Mouse (Mus musculus) intestine, embryonic 14.5 days (tissue): Measurements from ENCODE around the gene Gm14418. TPM values are rescaled to one million over a fixed set of nuclear protein-coding genes. Genes with fewer than 3 reads are reported as not detected.
"Not testable (repeated sequence)": the region's sequence is repeated elsewhere in the genome, so short reads cannot be mapped to it uniquely, and the experiment has no call there.

Source experiments
- ATAC-seq: fragments of 200-750 bp; cut with Nextera tagmentation; replicated peaks from 2 replicates; pipeline ENCODE4 v1.8.0; 2017; ENCODE audit warnings: low read depth, moderate number of reproducible peaks, moderate TSS enrichment, moderate library complexity; ENCODE audit not compliant: low FRiP score, low TSS enrichment
- DNase-seq: peaks from one replicate; pipeline ENCODE4 v3.0.0-alpha.2; 2018; ENCODE audit warnings: low spot score
- H3K27ac ChIP-seq: fragments of 300-500 bp; sonication (generic); 2 replicates; pipeline ENCODE4 v1.5.1; 2014; ENCODE audit warnings: low read depth, mild to moderate bottlenecking, control low read depth
- H3K27me3 ChIP-seq: fragments of 300-500 bp; sonication (generic); replicated peaks from 2 replicates; pipeline ENCODE4 v1.6.1; 2014; ENCODE audit warnings: low read length, control low read depth; ENCODE audit not compliant: control insufficient read depth, insufficient read depth
- H3K36me3 ChIP-seq: fragments of 300-500 bp; sonication (generic); 2 replicates; pipeline ENCODE4 v1.6.1; 2014; ENCODE audit warnings: low read length, control low read depth; ENCODE audit not compliant: control insufficient read depth, insufficient read depth
- H3K4me1 ChIP-seq: fragments of 300-500 bp; sonication (generic); replicated peaks from 2 replicates; pipeline ENCODE4 v1.6.1; 2014; ENCODE audit warnings: low read length, control low read depth, mixed read lengths; ENCODE audit not compliant: control insufficient read depth, insufficient read depth
- H3K4me2 ChIP-seq: fragments of 300-500 bp; sonication (generic); 2 replicates; pipeline ENCODE4 v1.6.1; 2014; ENCODE audit warnings: low read length
- H3K4me3 ChIP-seq: fragments of 300-500 bp; sonication (generic); 2 replicates; pipeline ENCODE4 v1.5.1; 2014; ENCODE audit warnings: low read depth, low read length, control low read depth, mixed read lengths
- H3K9ac ChIP-seq: fragments of 300-500 bp; sonication (generic); 2 replicates; pipeline ENCODE4 v1.6.1; 2014; ENCODE audit warnings: mild to moderate bottlenecking, low read length
- H3K9me3 ChIP-seq: fragments of 300-500 bp; sonication (generic); 2 replicates; pipeline ENCODE4 v1.6.1; 2016; ENCODE audit warnings: low read length, control low read depth; ENCODE audit not compliant: control insufficient read depth
- WGBS: fragments of 180-500 bp; shearing (Covaris S2); extraction: QIAGEN DNeasy Blood & Tissue Kit; methylation state at CpG from one replicate; pipeline ENCODE4 v1.1.7; 2014; 5-methylcytosine and 5-hydroxymethylcytosine counted together
- polyA plus RNA-seq: library from polyadenylated mRNA; unstranded; fragments of >200 nt; fragmentation: Nextera tagmentation; extraction: Ambion mirVana; gene quantifications from 2 replicates; pipeline ENCODE4 v1.2.1, GENCODE M21; 2014

Gm14418 gene
- 9.2 and 11.0 TPM in 2 replicates for polyA plus RNA-seq

DNA sequence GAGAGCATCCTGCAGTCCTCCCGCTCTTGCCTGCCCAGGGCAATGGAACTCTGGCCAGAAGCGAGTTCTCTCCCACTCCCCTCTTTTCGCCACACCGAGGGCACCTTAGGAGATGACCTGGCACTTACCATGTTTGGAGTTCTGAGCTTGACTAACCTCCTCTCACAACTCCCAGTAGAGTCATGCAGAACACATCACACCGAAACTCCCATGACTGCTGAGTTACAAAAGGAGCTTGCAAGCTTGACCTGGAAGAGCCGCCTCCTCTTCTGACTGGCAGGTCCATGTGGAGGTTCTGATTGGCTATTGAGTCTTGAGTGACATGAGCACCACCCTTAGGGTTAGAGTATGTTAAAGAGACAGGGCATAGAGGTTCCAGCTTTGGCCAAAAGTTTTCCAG, at the start of gene Gm14418:
Gene Gm14418 (minus strand): TSS at position 225 of the 400 bp plus-strand sequence.
- not testable (repeated sequence) for H3K27me3 ChIP-seq, H3K9ac ChIP-seq, H3K4me1 ChIP-seq, H3K9me3 ChIP-seq, ATAC-seq, H3K36me3 ChIP-seq, H3K27ac ChIP-seq, H3K4me2 ChIP-seq
- H3K4me3 ChIP-seq = peak within 1 kb of the TSS; percentile 25
- 30% methylated on average over 6 of the region's 6 CpGs for WGBS
- peak; percentile 50 for DNase-seq

Other genes starting within 250 kb of the Gm14418 start
- 29.6 and 30.1 TPM in 2 replicates for gene Gm14410, start 191.9 kb downstream of the Gm14418 start, polyA plus RNA-seq
- not detected in 2 replicates for gene Gm14409, start 131.3 kb downstream of the Gm14418 start, polyA plus RNA-seq
- gene Gm14412, start 74.0 kb downstream of the Gm14418 start, polyA plus RNA-seq = 0.55 and 0.67 TPM in 2 replicates
- gene Zfp970, start 66.4 kb upstream of the Gm14418 start, polyA plus RNA-seq = 15.4 and 16.6 TPM in 2 replicates
- 5.8 and 7.0 TPM in 2 replicates for gene Gm14403, start 99.9 kb upstream of the Gm14418 start, polyA plus RNA-seq
- not detected in 2 replicates for gene Gm14406, start 179.9 kb upstream of the Gm14418 start, polyA plus RNA-seq